Mouse (Mus musculus) layer of hippocampus, adult 8-10 months (tissue): ENCODE results near the gene Chmp3. TPM values are rescaled to one million over a fixed set of nuclear protein-coding genes. Genes with fewer than 3 reads are reported as not detected.
A peak's percentile ranks its signal among the peaks of the same experiment; 100 is the strongest.

Source experiments
- DNase-seq, 2 experiments: peaks; one replicate each; pipeline ENCODE4 v3.0.0; 2022; ENCODE audit warnings: low spot score in 2 of 2
- total RNA-seq, 4 experiments: library from RNA; stranded (reverse); gene quantifications; 2 replicates each; pipeline ENCODE4 v1.2.4; 2022

Gene Chmp3
- total RNA-seq, 4 experiments from 2014 or later = 102 to 115 (median 107) TPM

- no peak for DNase-seq
Observed at GRCm38 (mm10) chr6:71608994-71609393, 65.4 kb downstream of the Chmp3 start.

DNA sequence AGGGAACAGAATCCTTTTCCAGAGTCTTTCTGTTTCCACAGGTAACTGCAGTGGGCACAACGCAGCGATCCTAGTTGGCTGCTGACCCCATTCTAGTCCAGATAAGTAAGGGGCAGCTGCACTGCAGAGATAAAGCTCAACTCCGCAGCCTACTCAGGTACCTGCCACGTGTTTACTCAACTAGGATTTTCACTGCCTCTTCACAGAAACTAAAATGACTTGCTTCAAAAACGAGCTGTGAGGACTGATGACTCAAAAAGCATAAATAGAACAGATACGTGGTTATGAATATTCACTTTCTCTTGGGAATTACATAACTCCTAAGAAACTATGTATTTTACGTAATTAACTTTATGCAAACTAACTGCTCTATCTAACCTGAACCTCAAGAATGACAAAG, 66.4 kb downstream of the Chmp3 start:
- no peak for DNase-seq

GRCm38 (mm10) chr6:71613225-71613624, 69.6 kb downstream of the Chmp3 start:
- no peak for DNase-seq

GRCm38 (mm10) chr6:71616959-71617358, 73.4 kb downstream of the Chmp3 start:
- DNase-seq = no peak

GRCm38 (mm10) chr6:71621551-71621950, 78.0 kb downstream of the Chmp3 start:
- DNase-seq = no peak

GRCm38 (mm10) chr6:71621981-71622380, 78.4 kb downstream of the Chmp3 start:
- DNase-seq = peak in 1 of 2 experiments; percentile 34

DNA sequence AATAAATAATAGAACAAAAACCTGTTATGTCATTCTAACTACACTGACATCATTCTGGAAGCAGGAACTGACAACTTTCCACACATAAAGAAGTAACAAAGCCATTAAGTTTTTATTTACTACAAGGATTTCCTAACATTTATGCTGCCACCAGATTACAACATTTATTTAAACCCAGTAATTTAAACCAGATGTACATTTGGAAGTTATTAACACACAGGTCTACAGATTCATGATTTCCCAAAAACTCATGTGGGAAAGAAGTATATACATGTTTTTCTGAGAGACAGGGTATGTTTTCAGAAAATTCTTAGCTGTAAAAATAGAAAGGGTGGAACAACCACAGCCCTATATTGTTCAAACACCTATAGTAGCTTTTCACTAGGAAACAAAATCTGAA, 81.1 kb downstream of the Chmp3 start:
- no peak for DNase-seq

DNA sequence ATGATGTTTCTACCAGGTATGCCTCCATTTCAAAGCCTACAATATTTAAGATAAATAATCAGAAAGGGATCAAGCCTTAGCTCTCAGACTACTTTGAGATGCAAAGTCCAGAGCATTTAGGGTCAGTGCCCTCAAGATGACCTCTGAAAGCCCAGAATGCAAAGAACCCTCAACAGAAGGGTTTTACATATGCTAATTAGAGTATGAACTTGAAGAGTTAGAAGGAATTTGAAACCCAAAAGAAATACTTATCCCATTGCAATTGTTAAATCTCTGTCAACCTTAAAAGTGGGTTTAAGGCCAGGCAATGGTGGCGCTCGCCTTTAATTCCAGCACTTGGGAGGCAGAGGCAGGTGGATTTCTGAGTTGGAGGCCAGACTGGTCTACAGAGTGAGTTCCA, 82.4 kb downstream of the Chmp3 start:
- no peak for DNase-seq

DNA sequence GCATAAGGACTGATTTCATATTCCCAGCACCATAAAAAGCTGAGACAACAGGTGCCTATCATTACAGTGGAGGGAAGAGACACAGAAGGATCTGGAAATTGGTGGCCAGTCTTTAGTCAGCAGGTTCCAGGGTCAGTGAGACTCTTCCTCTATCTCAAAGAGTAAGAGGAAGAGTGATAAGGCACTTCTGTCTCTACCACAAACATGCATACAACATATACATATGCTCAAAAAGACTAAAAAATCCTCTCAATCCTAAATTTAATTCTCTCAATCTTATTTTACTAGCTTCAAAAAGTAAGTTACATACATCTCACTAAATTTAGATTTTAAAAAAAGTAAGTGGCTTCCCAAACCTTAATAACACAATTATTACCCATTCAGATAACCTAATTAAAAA, 83.7 kb downstream of the Chmp3 start:
- DNase-seq = no peak

DNA sequence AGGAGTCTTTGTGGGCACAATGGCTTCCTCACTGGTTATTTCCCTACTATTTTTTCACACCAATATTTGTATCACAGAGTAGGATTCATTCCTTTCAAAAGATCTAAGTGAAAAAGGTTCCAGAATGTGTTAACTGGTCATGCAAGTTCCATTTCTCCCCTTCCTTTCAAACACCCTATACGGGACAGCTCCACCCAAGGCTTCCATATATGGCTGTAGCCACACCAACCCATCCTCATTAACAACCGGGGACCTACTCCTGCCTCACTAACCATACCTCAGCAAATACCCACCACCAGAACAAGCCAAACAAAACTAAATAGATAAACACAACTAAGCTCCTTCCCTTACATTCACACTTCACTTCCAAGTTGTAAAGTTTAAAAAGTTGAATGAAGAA, 87.6 kb downstream of the Chmp3 start:
- no peak for DNase-seq

GRCm38 (mm10) chr6:71631706-71632461, 88.3 kb downstream of the Chmp3 start:
- peak; percentile 25 to 36 for DNase-seq

Other genes starting within 250 kb of the Chmp3 start
- 1 to 10 TPM in 1 of 4 experiments, under 1 TPM in 3; 0.36 to 1.4 (median 0.62) TPM for gene Smyd1, start 221.6 kb upstream of the Chmp3 start, total RNA-seq
- not detected for gene Cd8b1, start 221.0 kb upstream of the Chmp3 start, total RNA-seq
- not detected for gene Cd8a, start 170.4 kb upstream of the Chmp3 start, total RNA-seq
- 100 to 1,000 TPM in 2 of 4 experiments, 10 to 100 TPM in 2; 73.7 to 105 (median 89.5) TPM for gene Rmnd5a, start 103.2 kb upstream of the Chmp3 start, total RNA-seq
- gene Rnf103, start 49.9 kb upstream of the Chmp3 start, total RNA-seq = 10 to 100 TPM; 41.7 to 45.4 (median 45.3) TPM
- gene Kdm3a, start 89.2 kb downstream of the Chmp3 start, total RNA-seq = 10 to 100 TPM; 39.0 to 58.3 (median 49.8) TPM
- gene Reep1, start 163.8 kb downstream of the Chmp3 start, total RNA-seq = 10 to 100 TPM; 69.8 to 75.0 (median 72.7) TPM